Mouse (Mus musculus) limb, embryonic 15.5 days (tissue): ENCODE measurements around the gene Pls1. TPM values are rescaled to one million over a fixed set of nuclear protein-coding genes. Genes with fewer than 3 reads are reported as not detected.

ENCODE experiments used
- ATAC-seq: fragments of 200-750 bp; cut with Nextera tagmentation; 2 replicates; pipeline ENCODE4 v1.8.0; 2017; ENCODE audit warnings: low read depth, moderate TSS enrichment; ENCODE audit not compliant: insufficient number of reproducible peaks, low FRiP score, low TSS enrichment
- H3K27ac ChIP-seq: fragments of 300-500 bp; sonication (generic); 2 replicates; pipeline ENCODE4 v1.5.1; 2015; ENCODE audit warnings: moderate library complexity, mild to moderate bottlenecking, inconsistent platforms
- H3K27me3 ChIP-seq: fragments of 300-500 bp; sonication (generic); 2 replicates; pipeline ENCODE4 v1.6.1; 2015; ENCODE audit warnings: inconsistent platforms
- H3K36me3 ChIP-seq: fragments of 300-500 bp; sonication (generic); 2 replicates; pipeline ENCODE4 v1.6.1; 2015; ENCODE audit warnings: inconsistent platforms
- H3K4me1 ChIP-seq: fragments of 300-500 bp; sonication (generic); 2 replicates; pipeline ENCODE4 v1.6.1; 2015; ENCODE audit warnings: inconsistent platforms
- H3K4me2 ChIP-seq: fragments of 300-500 bp; sonication (generic); 2 replicates; pipeline ENCODE4 v1.6.1; 2015; ENCODE audit warnings: mild to moderate bottlenecking, inconsistent platforms
- H3K4me3 ChIP-seq: fragments of 300-500 bp; sonication (generic); 2 replicates; pipeline ENCODE4 v1.5.1; 2015; ENCODE audit warnings: mild to moderate bottlenecking, inconsistent platforms
- H3K9ac ChIP-seq: fragments of 300-500 bp; sonication (generic); 2 replicates; pipeline ENCODE4 v1.6.1; 2015; ENCODE audit warnings: inconsistent platforms
- H3K9me3 ChIP-seq: fragments of 300-500 bp; sonication (generic); 2 replicates; pipeline ENCODE4 v1.6.1; 2016; ENCODE audit warnings: inconsistent platforms
- WGBS: fragments of 180-500 bp; shearing (Covaris S2); methylation state at CpG from one replicate; pipeline ENCODE4 v1.1.7; 2015; 5-methylcytosine and 5-hydroxymethylcytosine counted together
- polyA plus RNA-seq: library from polyadenylated mRNA; unstranded; fragments of >200 nt; fragmentation: Nextera tagmentation; extraction: Ambion mirVana; gene quantifications from 2 replicates; pipeline ENCODE4 v1.2.1, GENCODE M21; 2015

The Pls1 gene
- 1.3 and 1.5 TPM in 2 replicates for polyA plus RNA-seq

GRCm38 (mm10) chr9:95844825-95845460 is at the start of gene Pls1:
Gene Pls1 (minus strand): TSS chr9:95845311.
- WGBS, result under 1% methylated on average over 46 of the region's 46 CpGs

GRCm38 (mm10) chr9:95882751-95883150 is 37.6 kb upstream of the Pls1 start:
- Histone ChIP-seq H3K4me2 (no peak overlapping the region), H3K27me3 (no peaks in the 10 kb centered on the region), H3K4me1 (no peaks in the 10 kb centered on the region), H3K4me3 (no peak overlapping the region), H3K9me3 (no peaks in the 10 kb centered on the region), H3K36me3 (peaks cover 31% of the 10 kb centered on the region), H3K27ac (no peak overlapping the region), H3K9ac (no peak overlapping the region)
- no peak for ATAC-seq
- WGBS, result 86% methylated on average over 2 of the region's 2 CpGs

More at GRCm38 (mm10) chr9:95844825-95845460, at the start of gene Pls1:
- H3K9ac ChIP-seq, result peak within 1 kb of the TSS; percentile 44
- peak within 1 kb of the TSS; percentile 62 for H3K4me3 ChIP-seq
- no peaks in the 10 kb centered on the region for H3K9me3 ChIP-seq
- peaks cover 8% of the 10 kb centered on the region; the same call in 1 of the 2 replicates for H3K4me1 ChIP-seq
- no peaks in the 10 kb centered on the region for H3K36me3 ChIP-seq
- ATAC-seq, result no peak; the same call in 1 of the 2 replicates
- H3K27ac ChIP-seq, result no peak within 1 kb of the TSS
- H3K27me3 ChIP-seq, result peaks cover 15% of the 10 kb centered on the region; the same call in 1 of the 2 replicates
- peak within 1 kb of the TSS; percentile 99 for H3K4me2 ChIP-seq

GRCm38 (mm10) chr9:95878246-95878645 is 33.1 kb upstream of the Pls1 start:
- no peaks in the 10 kb centered on the region for H3K9me3 ChIP-seq
- no peaks in the 10 kb centered on the region for H3K4me1 ChIP-seq
- no peaks in the 10 kb centered on the region for H3K27me3 ChIP-seq
- WGBS, result 92% methylated on average over 5 of the region's 5 CpGs
- peaks cover 21% of the 10 kb centered on the region for H3K36me3 ChIP-seq
- H3K27ac ChIP-seq, result no peak overlapping the region
- H3K4me2 ChIP-seq, result no peak overlapping the region
- no peak for ATAC-seq
- no peak overlapping the region for H3K9ac ChIP-seq
- no peak overlapping the region for H3K4me3 ChIP-seq

GRCm38 (mm10) chr9:95858027-95858570 is 13.0 kb upstream of the Pls1 start:
- under 1% methylated on average over 31 of the region's 31 CpGs for WGBS
- Histone ChIP-seq H3K9me3 (no peaks in the 10 kb centered on the region), H3K4me2 (peak overlapping the region; percentile 92), H3K9ac (peak overlapping the region; percentile 67), H3K4me3 (peak overlapping the region; percentile 84), H3K27me3 (no peaks in the 10 kb centered on the region), H3K4me1 (peaks cover 5% of the 10 kb centered on the region; the same call in 1 of the 2 replicates), H3K36me3 (peaks cover 5% of the 10 kb centered on the region; the same call in 1 of the 2 replicates), H3K27ac (peak overlapping the region; percentile 65)
- ATAC-seq, result 0 out of 2 replicates have a peak, but pooled peaks have one; percentile 2

- no peaks in the 10 kb centered on the region for H3K36me3 ChIP-seq
- H3K9ac ChIP-seq, result peak within 1 kb of the TSS; percentile 67
- peak within 1 kb of the TSS; percentile 92 for H3K4me2 ChIP-seq
- WGBS, result under 1% methylated on average over 69 of the region's 69 CpGs
- peak; percentile 85 for ATAC-seq
- H3K9me3 ChIP-seq, result no peaks in the 10 kb centered on the region
- peak within 1 kb of the TSS; percentile 68 for H3K27ac ChIP-seq
- H3K4me3 ChIP-seq, result peak within 1 kb of the TSS; percentile 84
- no peaks in the 10 kb centered on the region for H3K27me3 ChIP-seq
- H3K4me1 ChIP-seq, result peaks cover 5% of the 10 kb centered on the region; the same call in 1 of the 2 replicates
These were observed 12.4 kb upstream of the Pls1 start, which contains the start of gene Atr for GRCm38 (mm10) chr9:95857414-95858026. Gene Atr (plus strand): TSS chr9:95857597.

- Histone ChIP-seq H3K9ac (no peak overlapping the region), H3K27me3 (no peaks in the 10 kb centered on the region), H3K4me1 (peaks cover 5% of the 10 kb centered on the region; the same call in 1 of the 2 replicates), H3K4me2 (no peak overlapping the region), H3K4me3 (no peak overlapping the region), H3K27ac (no peak overlapping the region), H3K36me3 (no peaks in the 10 kb centered on the region), H3K9me3 (no peaks in the 10 kb centered on the region)
- 89% methylated on average over 4 of the region's 4 CpGs for WGBS
- ATAC-seq, result no peak
These were observed 10.9 kb upstream of the Pls1 start for GRCm38 (mm10) chr9:95856004-95856403.

GRCm38 (mm10) chr9:95854891-95855290 is 9.8 kb upstream of the Pls1 start:
- ATAC-seq, result no peak
- Histone ChIP-seq H3K4me2 (no peak overlapping the region), H3K4me1 (peaks cover 5% of the 10 kb centered on the region; the same call in 1 of the 2 replicates), H3K27ac (no peak overlapping the region), H3K9me3 (no peaks in the 10 kb centered on the region), H3K36me3 (no peaks in the 10 kb centered on the region), H3K4me3 (no peak overlapping the region), H3K9ac (no peak overlapping the region), H3K27me3 (no peaks in the 10 kb centered on the region)
- 66% methylated on average over 2 of the region's 2 CpGs for WGBS

GRCm38 (mm10) chr9:95852896-95853295 is 7.8 kb upstream of the Pls1 start:
- no peak overlapping the region for H3K27ac ChIP-seq
- no peak overlapping the region for H3K4me2 ChIP-seq
- no peak overlapping the region for H3K9ac ChIP-seq
- H3K4me1 ChIP-seq, result no peaks in the 10 kb centered on the region
- H3K36me3 ChIP-seq, result no peaks in the 10 kb centered on the region
- 22% methylated on average over 4 of the region's 4 CpGs for WGBS
- no peak overlapping the region for H3K4me3 ChIP-seq
- no peaks in the 10 kb centered on the region for H3K9me3 ChIP-seq
- H3K27me3 ChIP-seq, result no peaks in the 10 kb centered on the region
- ATAC-seq, result no peak

GRCm38 (mm10) chr9:95851671-95852070 is 6.6 kb upstream of the Pls1 start:
- ATAC-seq, result no peak

GRCm38 (mm10) chr9:95845711-95846110 is 600 bp upstream of the Pls1 start:
- Histone ChIP-seq H3K4me2 (no peak overlapping the region), H3K36me3 (no peaks in the 10 kb centered on the region), H3K9me3 (no peaks in the 10 kb centered on the region), H3K27me3 (peaks cover 15% of the 10 kb centered on the region; the same call in 1 of the 2 replicates), H3K4me1 (peaks cover 8% of the 10 kb centered on the region; the same call in 1 of the 2 replicates), H3K9ac (no peak overlapping the region), H3K4me3 (no peak overlapping the region), H3K27ac (no peak overlapping the region)
- 62% methylated on average over 4 of the region's 4 CpGs for WGBS
- no peak for ATAC-seq

More at GRCm38 (mm10) chr9:95851671-95852070, 6.6 kb upstream of the Pls1 start:
- Histone ChIP-seq H3K4me1 (no peaks in the 10 kb centered on the region), H3K36me3 (no peaks in the 10 kb centered on the region), H3K4me3 (no peak overlapping the region), H3K4me2 (no peak overlapping the region), H3K9me3 (no peaks in the 10 kb centered on the region), H3K9ac (no peak overlapping the region), H3K27ac (no peak overlapping the region), H3K27me3 (no peaks in the 10 kb centered on the region)
- WGBS, result 56% methylated on average over 11 of the region's 11 CpGs

GRCm38 (mm10) chr9:95839424-95839823 is 5.7 kb downstream of the Pls1 start:
- 66% methylated on average over 3 of the region's 3 CpGs for WGBS
- H3K9me3 ChIP-seq, result no peaks in the 10 kb centered on the region
- ATAC-seq, result no peak

GRCm38 (mm10) chr9:95835741-95836140 is 9.4 kb downstream of the Pls1 start:
- Histone ChIP-seq H3K9ac (no peak overlapping the region), H3K27ac (no peak overlapping the region), H3K4me3 (no peak overlapping the region), H3K4me1 (no peaks in the 10 kb centered on the region), H3K27me3 (no peaks in the 10 kb centered on the region), H3K9me3 (no peaks in the 10 kb centered on the region), H3K36me3 (no peaks in the 10 kb centered on the region), H3K4me2 (no peak overlapping the region)
- WGBS, result 89% methylated on average over 10 of the region's 10 CpGs
- ATAC-seq, result no peak

More at GRCm38 (mm10) chr9:95839424-95839823, 5.7 kb downstream of the Pls1 start:
- 0 out of 2 replicates have a peak, but pooled peaks cover 7% of the 10 kb centered on the region for H3K27me3 ChIP-seq
- H3K4me3 ChIP-seq, result no peak overlapping the region
- H3K36me3 ChIP-seq, result no peaks in the 10 kb centered on the region
- no peak overlapping the region for H3K4me2 ChIP-seq
- no peak overlapping the region for H3K9ac ChIP-seq
- no peaks in the 10 kb centered on the region for H3K4me1 ChIP-seq
- H3K27ac ChIP-seq, result no peak overlapping the region
